Mouse (Mus musculus): ENCODE data around the gene Crip1. TPM values are rescaled to one million over a fixed set of nuclear protein-coding genes. Genes with fewer than 3 reads are reported as not detected.
"Not testable (repeated sequence)": the region's sequence is repeated elsewhere in the genome, so short reads cannot be mapped to it uniquely, and the experiment has no call there.

Gene Crip1
- polyA plus RNA-seq, 1 experiment from 2014 or later: 154 TPM

GRCm38 (mm10) chr12:113199132-113199531 lies 53.0 kb downstream of the Crip1 start:
- not testable (repeated sequence) for H3K27me3 ChIP-seq; H3K4me2 ChIP-seq (replicated peaks); H3K9ac ChIP-seq; H3K4me1 ChIP-seq; H3K27ac ChIP-seq; ATAC-seq (ENCODE audit: low FRiP score, low read depth); H3K4me3 ChIP-seq; H3K36me3 ChIP-seq
- peaks cover 18% of the 10 kb centered on the region; the same call in 1 of the 2 replicates for H3K9me3 ChIP-seq
- 93% methylated on average over 3 of the region's 6 CpGs for WGBS

- no peak for ATAC-seq (ENCODE audit: low FRiP score, low read depth)
- Histone ChIP-seq H3K4me2 (replicated peaks) (no peak overlapping the region), H3K4me1 (no peaks in the 10 kb centered on the region), H3K27ac (no peak overlapping the region), H3K9me3 (0 out of 2 replicates have a peak, but pooled peaks cover 9% of the 10 kb centered on the region), H3K27me3 (no peaks in the 10 kb centered on the region), H3K9ac (no peak overlapping the region), H3K4me3 (no peak overlapping the region), H3K36me3 (no peaks in the 10 kb centered on the region)
- 87% methylated on average over 4 of the region's 4 CpGs for WGBS
These were observed 55.2 kb downstream of the Crip1 start for GRCm38 (mm10) chr12:113201301-113201700.

- no peak overlapping the region for H3K4me3 ChIP-seq
- H3K36me3 ChIP-seq: no peaks in the 10 kb centered on the region
- 0 out of 2 replicates have a peak, but pooled peaks cover 9% of the 10 kb centered on the region for H3K9me3 ChIP-seq
- H3K4me2 ChIP-seq (replicated peaks): no peak overlapping the region
- H3K27ac ChIP-seq: no peak overlapping the region
- H3K9ac ChIP-seq: no peak overlapping the region
- ATAC-seq (ENCODE audit: low FRiP score, low read depth): no peak
- H3K4me1 ChIP-seq: no peaks in the 10 kb centered on the region
- no peaks in the 10 kb centered on the region for H3K27me3 ChIP-seq
These were observed 55.9 kb downstream of the Crip1 start for GRCm38 (mm10) chr12:113202008-113202407.

Other genes with a start within 250 kb of the Crip1 start
- gene Jag2, start 216.5 kb upstream of the Crip1 start, polyA plus RNA-seq (2015; fragmentation: Nextera tagmentation; extraction: Ambion mirVana): 5.9 and 7.8 TPM in 2 replicates
- 83.8 and 88.9 TPM in 2 replicates for gene Nudt14, start 204.2 kb upstream of the Crip1 start, polyA plus RNA-seq (2015; fragmentation: Nextera tagmentation; extraction: Ambion mirVana)
- gene Btbd6, start 169.8 kb upstream of the Crip1 start, polyA plus RNA-seq (2015; fragmentation: Nextera tagmentation; extraction: Ambion mirVana): 26.7 and 27.5 TPM in 2 replicates
- gene Brf1, start 145.6 kb upstream of the Crip1 start, polyA plus RNA-seq (2015; fragmentation: Nextera tagmentation; extraction: Ambion mirVana): 71.4 and 74.0 TPM in 2 replicates
- 14.2 and 16.7 TPM in 2 replicates for gene Pacs2, start 131.8 kb upstream of the Crip1 start, polyA plus RNA-seq (2015; fragmentation: Nextera tagmentation; extraction: Ambion mirVana)
- 0.14 TPM in 1 of 2 replicates, not detected in the other for gene Tex22, start 71.8 kb upstream of the Crip1 start, polyA plus RNA-seq (2015; fragmentation: Nextera tagmentation; extraction: Ambion mirVana)
- gene Mta1, start 48.0 kb upstream of the Crip1 start, polyA plus RNA-seq (2015; fragmentation: Nextera tagmentation; extraction: Ambion mirVana): 17.8 and 18.7 TPM in 2 replicates
- gene Crip2, start 6.1 kb upstream of the Crip1 start, polyA plus RNA-seq (2015; fragmentation: Nextera tagmentation; extraction: Ambion mirVana): 70.0 and 70.4 TPM in 2 replicates
- 35.5 and 36.6 TPM in 2 replicates for gene Tedc1, start 10.1 kb downstream of the Crip1 start, polyA plus RNA-seq (2015; fragmentation: Nextera tagmentation; extraction: Ambion mirVana)
- 21.2 and 23.4 TPM in 2 replicates for gene Tmem121, start 39.6 kb downstream of the Crip1 start, polyA plus RNA-seq (2015; fragmentation: Nextera tagmentation; extraction: Ambion mirVana)

Data from limb, embryonic 13.5 days (tissue).